Mouse (Mus musculus): ENCODE measurements at regions not wholly inside any gene's neighbourhood (a gene's known extent, or its start where the extent isn't known, plus 50 kb on each side); places are given as distances from the start of the nearest gene placed in this dataset.

GRCm38 (mm10) chr5:59669153-59669552 lies 1951.4 kb downstream of the Pcdh7 start:
- no peak for DNase-seq (ENCODE audit: low spot score)

- no peak for DNase-seq (ENCODE audit: low spot score)
Observed at GRCm38 (mm10) chr5:59700009-59700408, 1982.2 kb downstream of the Pcdh7 start.

- peak; percentile 10 for DNase-seq (ENCODE audit: low spot score)
Observed at GRCm38 (mm10) chr5:59715457-59715856, 1997.7 kb downstream of the Pcdh7 start.

GRCm38 (mm10) chr5:59756229-59756628 lies 2038.5 kb downstream of the Pcdh7 start:
- peak; percentile 2 for DNase-seq (ENCODE audit: low spot score)

- peak; percentile 1 for DNase-seq (ENCODE audit: low spot score)
Observed at GRCm38 (mm10) chr5:59756660-59757415, 2039.1 kb downstream of the Pcdh7 start.

Data from layer of hippocampus, adult 9-10 months (tissue).